Comparison of ENCODE assay signal across 8 mouse cellular contexts in genomic region chr9:47708299-47708698, GRCm38 (mm10).
DNase-seq lines count a peak whose midpoint lies in the region; ATAC-seq and TF ChIP-seq lines count a peak whose summit lies in the region.

No protein-coding gene starts in this region.

- H3K9me3 ChIP-seq in hindbrain, embryonic 16.5 days (ENCODE audit: control insufficient read depth, low read length), result no peaks in the 10 kb centered on the region
- H3K9me3 ChIP-seq in midbrain, embryonic 10.5 days (replicated peaks), result no peaks in the 10 kb centered on the region

- no peak overlapping the region for H3K4me3 ChIP-seq in cerebellum, adult 2 months (replicated peaks; ENCODE audit: insufficient read depth, low read depth, low read length)
- no peak overlapping the region for H3K4me3 ChIP-seq in hindbrain, embryonic 16.5 days (ENCODE audit: low read length)
- no peak overlapping the region for H3K4me3 ChIP-seq in midbrain, embryonic 10.5 days

- H3K36me3 ChIP-seq in hindbrain, embryonic 16.5 days (ENCODE audit: control insufficient read depth, insufficient read depth, low read length), result no peaks in the 10 kb centered on the region
- H3K36me3 ChIP-seq in midbrain, embryonic 10.5 days, result no peaks in the 10 kb centered on the region

- ATAC-seq in hindbrain, embryonic 16.5 days, result peak; percentile 74
- no peak for ATAC-seq in inflammation-experienced regulatory T-cells, adult 6 months

- no peaks in the 10 kb centered on the region; the same call in 1 of the 2 replicates for H3K4me1 ChIP-seq in cerebellum, adult 2 months (ENCODE audit: control insufficient read depth, insufficient read depth, low read length)
- H3K4me1 ChIP-seq in hindbrain, embryonic 16.5 days (ENCODE audit: control insufficient read depth, insufficient read depth, low read depth, low read length), result peaks cover 19% of the 10 kb centered on the region
- H3K4me1 ChIP-seq in midbrain, embryonic 10.5 days, result peaks cover 20% of the 10 kb centered on the region

- TF ChIP-seq POLR2A in cerebellum, adult 2 months (IDR thresholded peaks at IDR 0.05; ENCODE audit: borderline replicate concordance, insufficient read depth, low read length), result no peak

- DNase-seq in WW6 (ENCODE audit: low read depth, low spot score), result peak; percentile 38
- peak; percentile 78 to 81 for DNase-seq in cerebellum, adult 2 months
- peak; percentile 48 to 77 for DNase-seq in frontal cortex, postnatal 10 days (ENCODE audit: low spot score in 2 of 2)
- DNase-seq in left cerebral cortex, postnatal 10 days (ENCODE audit: extremely low spot score in 1 of 2, low spot score in 2 of 2), result peak; percentile 87
- DNase-seq in midbrain, embryonic 10.5 days (ENCODE audit: low spot score), result peak; percentile 74
- peak; percentile 68 to 71 for DNase-seq in right cerebral cortex, postnatal 36 days (ENCODE audit: low spot score in 2 of 2)

- no peaks in the 10 kb centered on the region for H3K27me3 ChIP-seq in cerebellum, adult 2 months (ENCODE audit: control insufficient read depth, insufficient read depth, low read length)
- H3K27me3 ChIP-seq in hindbrain, embryonic 16.5 days (replicated peaks; ENCODE audit: control insufficient read depth, insufficient read depth, low read length), result no peaks in the 10 kb centered on the region
- no peaks in the 10 kb centered on the region for H3K27me3 ChIP-seq in midbrain, embryonic 10.5 days (ENCODE audit: low read depth, poor library complexity, severe bottlenecking)

- no peak overlapping the region; the same call in 1 of the 2 replicates for H3K9ac ChIP-seq in hindbrain, embryonic 16.5 days (ENCODE audit: low read depth, low read length)

- WGBS in cerebellum, adult 2 months, result 9% methylated on average over 10 of the region's 10 CpGs
- 26% methylated on average over 10 of the region's 10 CpGs for WGBS in hindbrain, embryonic 16.5 days
- WGBS in midbrain, embryonic 10.5 days, result 31% methylated on average over 10 of the region's 10 CpGs

- no peak overlapping the region for H3K4me2 ChIP-seq in hindbrain, embryonic 16.5 days (ENCODE audit: low read length)

- no peak overlapping the region for H3K27ac ChIP-seq in cerebellum, adult 2 months (ENCODE audit: insufficient read depth, low read length)
- H3K27ac ChIP-seq in hindbrain, embryonic 16.5 days (ENCODE audit: low read depth, low read length), result peak overlapping the region; percentile 50; the same call in 1 of the 2 replicates
- no peak overlapping the region for H3K27ac ChIP-seq in midbrain, embryonic 10.5 days (replicated peaks)

- intact Hi-C loops in left cerebral cortex, postnatal 10 days (cut with DNase I), result no loop called here

- TF ChIP-seq CTCF in cerebellum, adult 2 months (IDR thresholded peaks at IDR 0.05; ENCODE audit: borderline replicate concordance, insufficient read depth, low read depth, low read length), result peak; percentile 96
